Mouse (Mus musculus) left cerebral cortex, postnatal 4 days (tissue): Measurements from ENCODE around the gene Crtc3. TPM values are rescaled to one million over a fixed set of nuclear protein-coding genes. Genes with fewer than 3 reads are reported as not detected.

ENCODE experiments used
- DNase-seq: peaks from one replicate; pipeline ENCODE4 v3.0.0-alpha.2; 2022
- intact Hi-C: fragments of 180-260 bp; cut with DNase I; formaldehyde crosslinking; loops from one replicate; pipeline ENCODE4 v1.15.1; 2025
- total RNA-seq, 2 experiments: library from RNA; stranded (reverse); gene quantifications; 2 replicates each; pipeline ENCODE4 v1.2.3; 2021

Crtc3 gene
- total RNA-seq, 2 experiments from 2014 or later: 28.5 to 32.1 TPM

DNA sequence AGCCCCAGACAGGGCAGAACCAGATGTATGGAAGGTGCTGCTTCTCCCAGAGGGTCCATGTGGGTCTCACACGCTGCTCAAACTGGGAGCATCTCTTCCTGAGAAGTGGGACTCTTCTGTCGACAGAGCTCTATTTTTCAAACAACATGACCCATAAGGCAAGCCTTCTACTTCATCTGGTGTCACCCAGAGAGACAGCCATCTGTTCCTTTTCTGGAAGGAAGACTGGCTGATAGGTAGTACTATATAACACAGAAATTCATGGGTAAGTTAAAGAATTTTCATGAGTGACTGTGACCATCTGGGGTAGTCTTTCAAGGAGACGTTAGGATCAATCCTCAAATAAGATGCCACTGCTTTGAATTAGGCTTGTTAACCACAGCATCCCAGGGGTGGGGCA lies 115.6 kb downstream of the Crtc3 start:
- intact Hi-C loops: no loop called here
- DNase-seq: no peak

DNA sequence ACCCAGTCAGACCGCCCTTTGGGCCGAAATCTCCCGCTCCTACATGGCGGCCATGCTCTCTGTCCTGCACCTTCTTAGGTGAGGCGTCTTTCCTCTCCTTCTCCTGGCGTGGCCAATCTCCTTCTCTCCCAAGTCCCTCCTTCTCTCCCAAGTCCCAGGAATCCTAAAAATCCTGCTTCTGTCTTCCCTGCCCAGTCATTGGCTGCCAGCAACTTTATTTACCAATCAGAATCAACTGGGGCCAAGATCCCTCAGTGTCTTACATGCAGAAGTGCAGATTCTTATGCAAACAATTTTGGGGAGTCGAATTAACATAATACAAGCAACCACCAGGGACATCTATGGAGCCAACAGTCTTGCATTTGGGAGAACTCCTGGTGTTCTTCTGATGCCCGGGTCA lies 120.7 kb downstream of the Crtc3 start:
- DNase-seq: no peak
- intact Hi-C loops: no loop called here

GRCm38 (mm10) chr7:80561931-80562330 lies 126.7 kb downstream of the Crtc3 start:
- no peak for DNase-seq
- intact Hi-C loops: no loop called here

DNA sequence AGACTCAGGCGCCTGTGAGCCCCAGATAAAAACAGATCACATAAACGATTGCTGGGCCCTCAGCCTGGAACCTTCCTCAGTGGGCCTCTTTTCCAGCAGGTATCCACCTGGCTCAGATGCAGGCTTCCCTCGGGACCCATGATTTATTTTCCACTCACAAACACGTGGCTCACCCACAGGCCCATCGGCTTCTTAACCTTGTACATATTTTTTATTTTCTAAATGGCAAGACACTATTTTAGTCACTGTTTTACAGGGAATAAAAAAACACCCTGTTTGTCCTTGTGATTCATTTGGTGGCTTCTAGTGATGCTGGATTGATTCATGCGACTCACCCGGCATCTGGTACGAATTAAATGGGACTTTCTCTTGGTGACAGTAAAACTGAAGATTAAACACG lies 127.4 kb downstream of the Crtc3 start:
- intact Hi-C loops: no loop called here
- no peak for DNase-seq

- intact Hi-C loops: no loop called here
- no peak for DNase-seq
Measured at GRCm38 (mm10) chr7:80558572-80558971, 130.1 kb downstream of the Crtc3 start.

GRCm38 (mm10) chr7:80558101-80558500 lies 130.6 kb downstream of the Crtc3 start:
- intact Hi-C loops: no loop called here
- DNase-seq: no peak

- intact Hi-C loops: no loop called here
- no peak for DNase-seq
Measured at GRCm38 (mm10) chr7:80557161-80557560, 131.5 kb downstream of the Crtc3 start.

- intact Hi-C loops: no loop called here
- peak; percentile 15 for DNase-seq
Measured at GRCm38 (mm10) chr7:80556166-80556565, 132.5 kb downstream of the Crtc3 start.

DNA sequence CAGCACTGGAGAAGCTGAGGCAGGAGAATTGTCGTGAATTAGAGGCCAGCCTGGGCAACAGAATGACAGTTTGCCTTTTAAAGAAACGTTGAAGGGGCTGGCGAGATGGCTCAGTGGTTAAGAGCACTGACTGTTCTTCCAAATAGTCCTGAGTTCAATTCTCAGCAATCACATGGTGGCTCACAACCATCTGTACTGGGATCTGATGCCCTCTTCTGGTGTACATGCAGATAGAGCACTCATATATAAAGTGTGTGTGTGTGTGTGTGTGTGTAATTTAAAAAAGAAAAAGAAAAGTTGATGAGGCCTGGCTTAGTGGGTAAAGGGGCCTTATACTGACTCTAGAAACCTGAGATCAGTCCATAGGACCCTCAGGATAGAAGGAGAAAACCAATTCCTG lies 133.5 kb downstream of the Crtc3 start:
- DNase-seq: no peak

GRCm38 (mm10) chr7:80554180-80555021 lies 134.3 kb downstream of the Crtc3 start:
- no peak for DNase-seq
- intact Hi-C loops: no loop called here

More for the DNA sequence above, 133.5 kb downstream of the Crtc3 start:
- intact Hi-C loops: no loop called here

DNA sequence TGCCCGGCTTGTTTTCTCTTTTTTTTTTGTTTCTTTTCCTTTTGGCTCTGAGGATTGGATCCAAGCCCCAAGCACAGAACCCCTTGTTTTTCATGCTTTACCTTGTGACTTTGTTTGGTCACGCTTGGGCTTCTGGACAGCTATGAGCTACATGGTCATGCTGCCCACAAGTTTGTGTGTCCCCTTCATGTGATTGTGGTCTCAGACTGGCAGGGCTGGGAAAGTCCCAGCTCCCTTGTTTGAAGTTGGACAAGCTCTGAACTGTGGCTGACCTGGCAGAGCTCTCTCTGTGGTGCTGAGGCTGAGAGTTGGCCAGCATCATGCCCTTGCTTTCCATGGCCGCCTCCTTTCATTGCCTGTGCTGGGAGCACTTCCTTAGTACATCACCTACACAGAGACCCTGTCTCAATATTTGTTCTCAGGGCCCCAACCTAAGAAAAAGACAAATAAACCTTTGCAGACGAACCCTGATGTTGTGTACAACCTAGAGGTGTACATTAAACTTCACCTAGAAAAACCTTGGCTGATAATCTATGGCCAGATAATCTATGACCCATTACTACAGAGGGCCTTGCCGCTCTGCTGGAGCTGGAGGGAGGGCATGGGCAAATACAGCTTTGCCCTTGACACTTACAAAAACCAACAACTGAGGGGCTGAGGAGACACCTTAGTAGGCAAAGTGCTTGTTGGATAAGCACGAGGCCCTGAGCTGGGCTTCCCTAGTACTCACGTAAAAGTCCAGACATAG lies 140.0 kb downstream of the Crtc3 start:
- DNase-seq: no peak
- intact Hi-C loops: no loop called here

GRCm38 (mm10) chr7:80542139-80542831 lies 146.4 kb downstream of the Crtc3 start:
- no peak for DNase-seq
- intact Hi-C loops: no loop called here

GRCm38 (mm10) chr7:80539581-80539980 lies 149.1 kb downstream of the Crtc3 start:
- DNase-seq: no peak
- intact Hi-C loops: no loop called here

Other genes starting within 250 kb of the Crtc3 start
- 10 to 100 TPM; 10.6 to 11.9 TPM for gene Blm, start 153.8 kb downstream of the Crtc3 start, total RNA-seq
- gene Iqgap1, start 137.1 kb upstream of the Crtc3 start, total RNA-seq: 10 to 100 TPM; 40.9 to 43.2 TPM
- gene Zscan2, start 172.0 kb upstream of the Crtc3 start, total RNA-seq: 10 to 100 TPM; 20.3 to 21.3 TPM
- 10 to 100 TPM; 29.6 to 36.7 TPM for gene Wdr73, start 212.4 kb upstream of the Crtc3 start, total RNA-seq
- 1 to 10 TPM; 8.4 to 9.0 TPM for gene Nmb, start 216.2 kb upstream of the Crtc3 start, total RNA-seq